Mouse (Mus musculus): ENCODE data around the gene Npnt. TPM values are rescaled to one million over a fixed set of nuclear protein-coding genes. Genes with fewer than 3 reads are reported as not detected.

The Npnt gene
- total RNA-seq, 1 experiment from 2014 or later = 0.40 TPM

GRCm38 (mm10) chr3:132851417-132851816, 98.7 kb downstream of the Npnt start:
- ATAC-seq (replicated peaks in 1 of 2; ENCODE audit: insufficient read depth in 1 of 2, low FRiP score in 2 of 2, low TSS enrichment in 1 of 2, low read depth in 1 of 2, poor library complexity in 2 of 2, severe bottlenecking in 2 of 2) = no peak

- no peak for ATAC-seq (replicated peaks in 1 of 2; ENCODE audit: insufficient read depth in 1 of 2, low FRiP score in 2 of 2, low TSS enrichment in 1 of 2, low read depth in 1 of 2, poor library complexity in 2 of 2, severe bottlenecking in 2 of 2)
Measured at GRCm38 (mm10) chr3:132850431-132850830, 99.7 kb downstream of the Npnt start.

- no peak for ATAC-seq (replicated peaks in 1 of 2; ENCODE audit: insufficient read depth in 1 of 2, low FRiP score in 2 of 2, low TSS enrichment in 1 of 2, low read depth in 1 of 2, poor library complexity in 2 of 2, severe bottlenecking in 2 of 2)
Measured at GRCm38 (mm10) chr3:132849669-132850068, 100.4 kb downstream of the Npnt start.

DNA sequence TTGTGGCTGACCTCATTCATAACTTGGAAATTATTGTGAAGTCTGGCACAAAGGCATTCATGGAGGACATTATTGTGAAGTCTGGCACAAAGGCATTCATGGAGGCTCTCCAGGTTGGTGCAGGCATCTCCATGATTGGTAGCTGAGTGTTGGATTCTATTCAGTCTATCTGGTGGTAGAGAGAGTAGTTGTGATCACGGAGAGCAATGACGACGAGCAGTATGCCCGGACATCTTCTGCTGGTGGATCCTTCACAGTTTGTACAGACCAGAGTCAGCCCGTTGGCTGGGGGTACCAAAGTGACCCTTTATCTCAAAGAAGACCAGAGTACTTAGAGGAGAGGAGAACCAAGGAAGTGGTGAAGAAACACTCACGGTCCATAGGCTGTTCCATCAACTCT, 107.4 kb downstream of the Npnt start:
- ATAC-seq (replicated peaks in 1 of 2; ENCODE audit: insufficient read depth in 1 of 2, low FRiP score in 2 of 2, low TSS enrichment in 1 of 2, low read depth in 1 of 2, poor library complexity in 2 of 2, severe bottlenecking in 2 of 2) = no peak

DNA sequence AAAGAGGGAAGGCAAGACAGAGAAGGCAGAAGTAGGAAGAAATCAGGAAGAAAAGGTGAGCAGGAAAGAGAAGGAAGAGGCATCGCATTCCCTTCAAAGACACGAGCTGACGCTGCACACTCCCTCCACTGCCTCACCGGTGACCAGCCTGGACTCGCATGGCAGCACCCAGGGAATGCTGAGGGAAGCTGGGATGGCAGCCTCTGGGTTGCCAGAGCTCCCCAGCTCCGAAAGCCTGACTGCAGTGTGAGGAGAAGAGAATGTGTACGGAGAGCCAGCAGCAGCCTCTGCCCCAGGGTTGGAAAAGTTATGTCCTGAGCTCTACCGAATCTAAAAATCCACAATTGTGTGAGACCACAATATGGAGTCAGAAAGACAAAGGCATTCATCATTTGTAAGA, 110.6 kb downstream of the Npnt start:
- no peak for ATAC-seq (replicated peaks in 1 of 2; ENCODE audit: insufficient read depth in 1 of 2, low FRiP score in 2 of 2, low TSS enrichment in 1 of 2, low read depth in 1 of 2, poor library complexity in 2 of 2, severe bottlenecking in 2 of 2)

DNA sequence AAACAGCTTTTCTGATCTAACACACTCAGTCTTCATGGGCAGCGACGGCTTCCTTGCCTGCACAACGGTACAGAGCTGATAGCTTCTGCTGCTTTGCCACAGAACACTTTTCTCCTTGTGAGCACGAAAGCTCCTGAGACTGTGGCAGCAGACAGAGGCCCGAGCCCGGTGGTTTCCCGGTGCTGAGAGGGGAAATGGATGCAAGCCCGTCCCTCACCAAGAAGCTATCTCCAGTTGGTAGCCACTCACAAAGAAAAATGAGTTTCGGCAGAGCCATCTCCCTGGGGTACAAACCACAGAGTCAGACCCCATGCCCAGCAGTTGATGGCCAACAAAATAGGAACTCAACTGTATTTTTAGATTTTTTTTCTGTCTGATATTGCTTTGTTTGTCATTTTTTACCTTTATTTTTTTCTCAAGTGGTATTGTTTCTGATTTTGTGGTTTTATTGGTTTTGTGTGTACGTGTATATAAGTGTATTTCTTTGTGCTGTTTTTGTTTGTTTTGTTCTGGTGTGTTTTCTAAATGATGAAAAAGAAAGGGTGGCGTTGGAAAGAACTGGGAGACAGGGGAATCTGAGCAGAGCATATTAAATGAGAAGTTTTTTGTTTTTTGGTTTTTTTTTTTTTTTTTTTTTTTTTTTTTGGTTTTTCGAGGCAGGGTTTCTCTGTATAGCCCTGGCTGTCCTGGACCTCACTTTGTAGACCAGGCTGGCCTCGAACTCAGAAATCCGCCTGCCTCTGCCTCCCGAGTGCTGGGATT, 111.3 kb downstream of the Npnt start:
- no peak for ATAC-seq (replicated peaks in 1 of 2; ENCODE audit: insufficient read depth in 1 of 2, low FRiP score in 2 of 2, low TSS enrichment in 1 of 2, low read depth in 1 of 2, poor library complexity in 2 of 2, severe bottlenecking in 2 of 2)

- ATAC-seq (replicated peaks in 1 of 2; ENCODE audit: insufficient read depth in 1 of 2, low FRiP score in 2 of 2, low TSS enrichment in 1 of 2, low read depth in 1 of 2, poor library complexity in 2 of 2, severe bottlenecking in 2 of 2) = no peak
Measured at GRCm38 (mm10) chr3:132837134-132837533, 113.0 kb downstream of the Npnt start.

DNA sequence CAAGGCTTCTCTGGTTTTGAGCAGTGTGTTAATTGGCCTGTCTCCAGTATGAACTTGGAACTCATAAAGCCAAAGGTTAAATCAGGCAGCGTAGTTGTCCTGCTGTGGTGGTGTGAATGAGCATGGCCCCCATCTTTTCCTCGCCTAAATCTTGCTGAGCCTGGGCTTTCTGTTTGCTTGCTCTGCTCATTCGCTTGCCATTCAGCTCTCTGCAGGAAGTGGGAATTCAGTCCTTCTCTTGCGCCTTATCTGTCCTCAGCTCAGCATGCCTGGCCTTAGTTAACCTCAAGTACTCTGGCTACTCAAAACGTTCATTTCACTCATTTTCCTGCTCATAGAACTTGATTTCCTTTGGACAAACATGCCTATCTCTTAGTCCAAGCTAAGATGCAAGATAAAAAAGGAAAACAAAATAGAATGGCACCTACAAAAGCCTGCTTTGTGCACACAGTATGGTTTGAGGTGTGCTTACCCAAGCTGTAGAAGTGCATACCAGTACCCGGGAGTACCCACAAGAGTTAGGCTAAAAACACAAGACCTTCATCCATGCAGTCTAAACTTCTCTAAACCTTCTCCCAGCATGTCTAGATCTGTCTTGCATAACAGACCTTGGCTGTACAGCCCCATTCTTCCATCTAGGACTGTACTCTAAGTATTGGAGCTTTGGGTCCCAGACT, 114.8 kb downstream of the Npnt start:
- no peak for ATAC-seq (replicated peaks in 1 of 2; ENCODE audit: insufficient read depth in 1 of 2, low FRiP score in 2 of 2, low TSS enrichment in 1 of 2, low read depth in 1 of 2, poor library complexity in 2 of 2, severe bottlenecking in 2 of 2)

Other genes with a start within 250 kb of the Npnt start
- 13.4 and 19.8 TPM in 2 replicates for gene Ints12, start 141.5 kb upstream of the Npnt start, total RNA-seq (2017)
- gene Gstcd, start 141.7 kb upstream of the Npnt start, total RNA-seq (2017) = 21.2 and 24.8 TPM in 2 replicates

Data from hematopoietic stem cell, adult 5-6 weeks (primary cell).